ENCODE assay signal across 8 mouse cellular contexts in the genomic region with DNA sequence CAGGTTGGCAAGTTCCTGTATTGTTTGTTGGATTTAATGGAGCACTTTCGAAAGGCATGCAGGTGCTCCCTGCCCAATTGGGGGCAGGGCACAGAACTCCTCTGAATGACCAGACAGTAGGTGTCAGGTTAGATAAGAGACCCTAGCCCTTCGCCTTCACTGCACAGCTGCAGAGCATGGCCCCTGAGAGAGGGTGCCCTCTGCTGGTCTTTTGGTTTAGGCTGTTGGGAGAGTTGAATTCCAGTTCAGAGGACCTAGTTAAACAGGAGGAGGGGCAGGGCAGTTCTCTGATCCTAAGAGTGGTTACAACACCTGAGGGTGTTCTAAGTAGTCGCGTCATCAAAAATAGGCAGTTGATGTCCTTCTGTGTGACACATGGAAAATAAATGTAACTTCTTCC. TPM values are rescaled to one million over a fixed set of nuclear protein-coding genes. Genes with fewer than 3 reads are reported as not detected.
DNase-seq lines count a peak whose midpoint lies in the region; ATAC-seq and TF ChIP-seq lines count a peak whose summit lies in the region.

No protein-coding gene starts in this region.

- WGBS in midbrain, embryonic 10.5 days = 26% methylated on average over 4 of the region's 4 CpGs
- WGBS in midbrain, embryonic 11.5 days = 16% methylated on average over 4 of the region's 4 CpGs
- 16% methylated on average over 4 of the region's 4 CpGs for WGBS in embryonic facial prominence, embryonic 11.5 days
- 10% methylated on average over 4 of the region's 4 CpGs for WGBS in liver, adult 2 months
- WGBS in neural tube, embryonic 15.5 days = 22% methylated on average over 4 of the region's 4 CpGs

- H3K27ac ChIP-seq in midbrain, embryonic 10.5 days (replicated peaks) = 0 out of 2 replicates have a peak overlapping the region, but pooled peaks have one; percentile 75
- H3K27ac ChIP-seq in midbrain, embryonic 11.5 days (ENCODE audit: low read depth, low read length) = no peak overlapping the region
- no peak overlapping the region for H3K27ac ChIP-seq in embryonic facial prominence, embryonic 11.5 days (replicated peaks; ENCODE audit: low read depth, low read length)
- peak overlapping the region; percentile 90 for H3K27ac ChIP-seq in liver, adult 2 months (replicated peaks; ENCODE audit: insufficient read depth, low read depth, low read length)
- peak overlapping the region; percentile 77; the same call in 1 of the 2 replicates for H3K27ac ChIP-seq in neural tube, embryonic 15.5 days (replicated peaks)

- TF ChIP-seq CTCF in liver, adult 2 months (IDR thresholded peaks at IDR 0.05; ENCODE audit: low read depth, low read length) = peak; percentile 86

- TF ChIP-seq POLR2A in liver, adult 2 months (IDR thresholded peaks at IDR 0.05; ENCODE audit: extremely low read depth, insufficient read depth, low read length) = no peak

- intact Hi-C loops in heart, postnatal 36 days (cut with DNase I) = loop anchor here (1.0 to 5.0 kb wide), 3 partner anchors 81 to 278 kb away; partner anchors contain the start of gene Wbp2

- peaks cover 48% of the 10 kb centered on the region for H3K27me3 ChIP-seq in midbrain, embryonic 10.5 days (ENCODE audit: low read depth, poor library complexity, severe bottlenecking)
- peaks cover 36% of the 10 kb centered on the region for H3K27me3 ChIP-seq in midbrain, embryonic 11.5 days (ENCODE audit: control insufficient read depth, insufficient read depth, low read length)
- H3K27me3 ChIP-seq in embryonic facial prominence, embryonic 11.5 days (ENCODE audit: control insufficient read depth, insufficient read depth, low read length) = peaks cover 29% of the 10 kb centered on the region
- peaks cover 4% of the 10 kb centered on the region; the same call in 1 of the 2 replicates for H3K27me3 ChIP-seq in liver, adult 2 months (ENCODE audit: control insufficient read depth, insufficient read depth, low read length)
- H3K27me3 ChIP-seq in neural tube, embryonic 15.5 days (replicated peaks) = peaks cover 43% of the 10 kb centered on the region

- H3K9ac ChIP-seq in midbrain, embryonic 11.5 days (ENCODE audit: low read length) = no peak overlapping the region
- H3K9ac ChIP-seq in embryonic facial prominence, embryonic 11.5 days (replicated peaks; ENCODE audit: low read length) = no peak overlapping the region
- peak overlapping the region; percentile 63 for H3K9ac ChIP-seq in liver, adult 2 months (ENCODE audit: low read depth, low read length)
- H3K9ac ChIP-seq in neural tube, embryonic 15.5 days (replicated peaks) = no peak overlapping the region

- peaks cover 36% of the 10 kb centered on the region for H3K4me1 ChIP-seq in midbrain, embryonic 10.5 days
- peaks cover 8% of the 10 kb centered on the region for H3K4me1 ChIP-seq in midbrain, embryonic 11.5 days (ENCODE audit: control insufficient read depth, insufficient read depth, low read length)
- H3K4me1 ChIP-seq in embryonic facial prominence, embryonic 11.5 days (ENCODE audit: control insufficient read depth, insufficient read depth, low read length) = no peaks in the 10 kb centered on the region; the same call in 1 of the 2 replicates
- H3K4me1 ChIP-seq in liver, adult 2 months (ENCODE audit: control insufficient read depth, insufficient read depth, low read length) = peaks cover 18% of the 10 kb centered on the region
- peaks cover 34% of the 10 kb centered on the region for H3K4me1 ChIP-seq in neural tube, embryonic 15.5 days

- H3K4me2 ChIP-seq in midbrain, embryonic 11.5 days = no peak overlapping the region
- no peak overlapping the region for H3K4me2 ChIP-seq in embryonic facial prominence, embryonic 11.5 days (ENCODE audit: low read depth, low read length)
- no peak overlapping the region for H3K4me2 ChIP-seq in neural tube, embryonic 15.5 days

- no peaks in the 10 kb centered on the region for H3K79me2 ChIP-seq in liver, adult 2 months (ENCODE audit: control insufficient read depth, insufficient read depth, low read length)

- no peak overlapping the region for H3K4me3 ChIP-seq in midbrain, embryonic 10.5 days
- no peak overlapping the region for H3K4me3 ChIP-seq in midbrain, embryonic 11.5 days (ENCODE audit: low read depth, low read length)
- H3K4me3 ChIP-seq in embryonic facial prominence, embryonic 11.5 days (ENCODE audit: low read depth, low read length) = no peak overlapping the region
- no peak overlapping the region for H3K4me3 ChIP-seq in liver, adult 2 months (ENCODE audit: insufficient read depth, low read depth, low read length)
- H3K4me3 ChIP-seq in neural tube, embryonic 15.5 days (replicated peaks) = no peak overlapping the region

- peaks cover 16% of the 10 kb centered on the region for H3K9me3 ChIP-seq in midbrain, embryonic 10.5 days (replicated peaks)
- peaks cover 7% of the 10 kb centered on the region; the same call in 1 of the 2 replicates for H3K9me3 ChIP-seq in midbrain, embryonic 11.5 days (ENCODE audit: control insufficient read depth, low read length)
- no peaks in the 10 kb centered on the region for H3K9me3 ChIP-seq in embryonic facial prominence, embryonic 11.5 days (replicated peaks; ENCODE audit: control insufficient read depth, low read length)
- H3K9me3 ChIP-seq in neural tube, embryonic 15.5 days (replicated peaks) = no peaks in the 10 kb centered on the region

- no peak for ATAC-seq in midbrain, embryonic 11.5 days (ENCODE audit: low FRiP score)
- ATAC-seq in embryonic facial prominence, embryonic 11.5 days (replicated peaks; ENCODE audit: insufficient number of reproducible peaks, low FRiP score, low TSS enrichment, low read depth) = no peak
- no peak for ATAC-seq in neural tube, embryonic 15.5 days (ENCODE audit: low FRiP score)

- H3K36me3 ChIP-seq in midbrain, embryonic 10.5 days = peaks cover 16% of the 10 kb centered on the region
- no peaks in the 10 kb centered on the region for H3K36me3 ChIP-seq in midbrain, embryonic 11.5 days (ENCODE audit: control insufficient read depth, insufficient read depth, low read length)
- no peaks in the 10 kb centered on the region for H3K36me3 ChIP-seq in embryonic facial prominence, embryonic 11.5 days (replicated peaks; ENCODE audit: control insufficient read depth, insufficient read depth, low read depth, low read length)
- H3K36me3 ChIP-seq in liver, adult 2 months (ENCODE audit: control insufficient read depth, insufficient read depth, low read length) = no peaks in the 10 kb centered on the region
- H3K36me3 ChIP-seq in neural tube, embryonic 15.5 days = no peaks in the 10 kb centered on the region

- peak; percentile 66 for DNase-seq in midbrain, embryonic 10.5 days (ENCODE audit: low spot score)
- DNase-seq in midbrain, embryonic 11.5 days (ENCODE audit: low spot score, missing footprints) = no peak
- DNase-seq in adipocyte (ENCODE audit: low spot score) = peak; percentile 82
- DNase-seq in embryonic facial prominence, embryonic 11.5 days (ENCODE audit: low spot score) = peak; percentile 78
- DNase-seq in heart, postnatal 36 days = peak; percentile 71 to 76
- DNase-seq in liver, adult 2 months (ENCODE audit: extremely low read depth, low read depth, low spot score) = peak; percentile 76
- DNase-seq in urinary bladder, postnatal 4 days (ENCODE audit: low spot score in 2 of 2) = no peak

RNA-seq across cellular contexts. Expression of gene Evpl, which starts 18.0 kb away (rescaled TPM):
- polyA plus RNA-seq in midbrain, embryonic 10.5 days (2016; fragmentation: Nextera tagmentation; extraction: Ambion mirVana) = 0.32 and 0.57 TPM in 2 replicates
- polyA plus RNA-seq in midbrain, embryonic 11.5 days (2014; fragmentation: Nextera tagmentation; extraction: Ambion mirVana) = 0.26 TPM in 2 replicates
- 0.73 and 0.88 TPM in 2 replicates for polyA plus RNA-seq in embryonic facial prominence, embryonic 11.5 days (2014; fragmentation: Nextera tagmentation; extraction: Ambion mirVana)
- 1 to 10 TPM in 1 of 2 experiments, under 1 TPM in 1; 0.62 to 1.0 TPM for total RNA-seq in heart, postnatal 36 days (2021)
- 0.07 and 0.18 TPM in 2 replicates for total RNA-seq in liver, adult 2 months (2014; rRNA removed)
- polyA plus RNA-seq in liver, adult 2 months (2012; rRNA removed) = 0.12 and 0.16 TPM in 2 replicates
- polyA plus RNA-seq in neural tube, embryonic 15.5 days (2015; fragmentation: Nextera tagmentation; extraction: Ambion mirVana) = 1.00 and 1.9 TPM in 2 replicates

RNA-seq across cellular contexts. Expression of gene Acox1, which starts 21.0 kb away (rescaled TPM):
- polyA plus RNA-seq in midbrain, embryonic 10.5 days (2016; fragmentation: Nextera tagmentation; extraction: Ambion mirVana) = 21.2 and 26.3 TPM in 2 replicates
- polyA plus RNA-seq in midbrain, embryonic 11.5 days (2014; fragmentation: Nextera tagmentation; extraction: Ambion mirVana) = 32.8 and 36.1 TPM in 2 replicates
- 22.1 and 22.4 TPM in 2 replicates for polyA plus RNA-seq in embryonic facial prominence, embryonic 11.5 days (2014; fragmentation: Nextera tagmentation; extraction: Ambion mirVana)
- total RNA-seq in heart, postnatal 36 days (2021) = 100 to 1,000 TPM; 160 to 173 TPM
- total RNA-seq in liver, adult 2 months (2014; rRNA removed) = 994 and 1,028 TPM in 2 replicates
- polyA plus RNA-seq in liver, adult 2 months (2012; rRNA removed) = 683 and 720 TPM in 2 replicates
- polyA plus RNA-seq in neural tube, embryonic 15.5 days (2015; fragmentation: Nextera tagmentation; extraction: Ambion mirVana) = 58.1 and 61.7 TPM in 2 replicates

RNA-seq across cellular contexts. Expression of gene Ten1, which starts 21.2 kb away (rescaled TPM):
- 57.2 and 60.8 TPM in 2 replicates for polyA plus RNA-seq in midbrain, embryonic 10.5 days (2016; fragmentation: Nextera tagmentation; extraction: Ambion mirVana)
- polyA plus RNA-seq in midbrain, embryonic 11.5 days (2014; fragmentation: Nextera tagmentation; extraction: Ambion mirVana) = 48.6 and 55.6 TPM in 2 replicates
- polyA plus RNA-seq in embryonic facial prominence, embryonic 11.5 days (2014; fragmentation: Nextera tagmentation; extraction: Ambion mirVana) = 54.7 and 59.2 TPM in 2 replicates
- 10 to 100 TPM; 10.5 to 20.1 TPM for total RNA-seq in heart, postnatal 36 days (2021)
- total RNA-seq in liver, adult 2 months (2014; rRNA removed) = 3.0 and 5.3 TPM in 2 replicates
- 2.3 and 3.0 TPM in 2 replicates for polyA plus RNA-seq in liver, adult 2 months (2012; rRNA removed)
- 90.4 and 93.5 TPM in 2 replicates for polyA plus RNA-seq in neural tube, embryonic 15.5 days (2015; fragmentation: Nextera tagmentation; extraction: Ambion mirVana)

RNA-seq across cellular contexts. Expression of gene Fbf1, which starts 51.9 kb away (rescaled TPM):
- 58.9 and 71.0 TPM in 2 replicates for polyA plus RNA-seq in midbrain, embryonic 10.5 days (2016; fragmentation: Nextera tagmentation; extraction: Ambion mirVana)
- polyA plus RNA-seq in midbrain, embryonic 11.5 days (2014; fragmentation: Nextera tagmentation; extraction: Ambion mirVana) = 28.7 and 30.1 TPM in 2 replicates
- 20.3 and 25.9 TPM in 2 replicates for polyA plus RNA-seq in embryonic facial prominence, embryonic 11.5 days (2014; fragmentation: Nextera tagmentation; extraction: Ambion mirVana)
- 10 to 100 TPM; 13.2 to 16.2 TPM for total RNA-seq in heart, postnatal 36 days (2021)
- total RNA-seq in liver, adult 2 months (2014; rRNA removed) = 5.6 and 9.0 TPM in 2 replicates
- polyA plus RNA-seq in liver, adult 2 months (2012; rRNA removed) = 3.6 and 4.5 TPM in 2 replicates
- polyA plus RNA-seq in neural tube, embryonic 15.5 days (2015; fragmentation: Nextera tagmentation; extraction: Ambion mirVana) = 44.2 and 48.5 TPM in 2 replicates

RNA-seq across cellular contexts. Expression of gene Srp68, which starts 54.1 kb away (rescaled TPM):
- polyA plus RNA-seq in midbrain, embryonic 10.5 days (2016; fragmentation: Nextera tagmentation; extraction: Ambion mirVana) = 96.1 and 106 TPM in 2 replicates
- polyA plus RNA-seq in midbrain, embryonic 11.5 days (2014; fragmentation: Nextera tagmentation; extraction: Ambion mirVana) = 72.8 and 78.6 TPM in 2 replicates
- polyA plus RNA-seq in embryonic facial prominence, embryonic 11.5 days (2014; fragmentation: Nextera tagmentation; extraction: Ambion mirVana) = 78.7 and 80.5 TPM in 2 replicates
- total RNA-seq in heart, postnatal 36 days (2021) = 10 to 100 TPM; 65.9 to 71.2 TPM
- total RNA-seq in liver, adult 2 months (2014; rRNA removed) = 19.9 and 25.2 TPM in 2 replicates
- 32.6 and 36.3 TPM in 2 replicates for polyA plus RNA-seq in liver, adult 2 months (2012; rRNA removed)
- 64.2 and 77.9 TPM in 2 replicates for polyA plus RNA-seq in neural tube, embryonic 15.5 days (2015; fragmentation: Nextera tagmentation; extraction: Ambion mirVana)

Comparison
In these comparisons a context has a peak if more than half of its experiments do, and no peak if none do; other contexts are left out.
1. DNase-seq: peak in midbrain, embryonic 10.5 days (single experiment), adipocyte (single experiment), embryonic facial prominence, embryonic 11.5 days (single experiment), heart, postnatal 36 days (2 of 2) and liver, adult 2 months (single experiment); none in midbrain, embryonic 11.5 days (single experiment) and urinary bladder, postnatal 4 days (0 of 2).
2. H3K27ac ChIP-seq: peak in midbrain, embryonic 10.5 days (single experiment), liver, adult 2 months (single experiment) and neural tube, embryonic 15.5 days (single experiment); none in midbrain, embryonic 11.5 days (single experiment) and embryonic facial prominence, embryonic 11.5 days (single experiment).
3. RNA of gene Acox1, which starts 21.0 kb away (polyA plus RNA-seq): 683 to 720 TPM in liver, adult 2 months; 58.1 to 61.7 TPM in neural tube, embryonic 15.5 days, 32.8 to 36.1 TPM in midbrain, embryonic 11.5 days, 22.1 to 22.4 TPM in embryonic facial prominence, embryonic 11.5 days and 21.2 to 26.3 TPM in midbrain, embryonic 10.5 days; every median in the first group is over 10 times any median in the second.
4. RNA of gene Ten1, which starts 21.2 kb away (polyA plus RNA-seq): 90.4 to 93.5 TPM in neural tube, embryonic 15.5 days, 57.2 to 60.8 TPM in midbrain, embryonic 10.5 days, 48.6 to 55.6 TPM in midbrain, embryonic 11.5 days and 54.7 to 59.2 TPM in embryonic facial prominence, embryonic 11.5 days; 2.3 to 3.0 TPM in liver, adult 2 months; every median in the first group is over 10 times any median in the second.